ENCODE assay signal across 19 mouse cellular contexts in genomic region chr2:179605255-179605654, GRCm38 (mm10).
DNase-seq lines count a peak whose midpoint lies in the region; ATAC-seq lines count a peak whose summit lies in the region.
"Had no signal": no experiment of that assay in that cellular context is flagged by ENCODE, and none has a peak within 500 bp of the region (broad histone marks: within the 10 kb centered on the region; RNA-seq: fewer than 3 reads in every experiment).

No protein-coding gene starts in this region.

- peak; percentile 13 to 31 for DNase-seq in adrenal gland, adult (ENCODE audit: inconsistent age in 2 of 2, low spot score in 1 of 2)
- no peak for DNase-seq in adrenal gland, adult 18-20 months (ENCODE audit: low spot score in 2 of 2)
- DNase-seq in kidney, adult 18-20 months, result no peak
- DNase-seq: cerebellum, adult 9-11 months; gastrocnemius, adult 2 months; heart, adult 18-20 months; kidney, postnatal 14 days; layer of hippocampus, postnatal 36 days; retina, postnatal 1 day; thymus, adult 2 months had no signal

- no peaks in the 10 kb centered on the region for H3K9me3 ChIP-seq in kidney, embryonic 14.5 days (ENCODE audit: control insufficient read depth, low read length)
- H3K9me3 ChIP-seq in megakaryocyte, embryonic 14.5 days, result peaks cover 63% of the 10 kb centered on the region
- H3K9me3 ChIP-seq in neural tube, embryonic 13.5 days, result no peaks in the 10 kb centered on the region
- H3K9me3 ChIP-seq: embryonic facial prominence, embryonic 10.5 days; heart, embryonic 15.5 days; limb, embryonic 10.5 days; liver, embryonic 15.5 days had no signal

- 58% methylated on average over 10 of the region's 10 CpGs for WGBS in kidney, embryonic 14.5 days
- WGBS in neural tube, embryonic 13.5 days, result 83% methylated on average over 10 of the region's 10 CpGs

- H3K9ac ChIP-seq in kidney, embryonic 14.5 days (ENCODE audit: low read depth, low read length), result no peak overlapping the region
- H3K9ac ChIP-seq in neural tube, embryonic 13.5 days, result no peak overlapping the region
- H3K9ac ChIP-seq: heart, embryonic 15.5 days; liver, embryonic 15.5 days had no signal

- peak; percentile 48; the same call in 1 of the 2 replicates for ATAC-seq in kidney, embryonic 14.5 days (ENCODE audit: low FRiP score, low TSS enrichment)
- no peak for ATAC-seq in megakaryocyte, adult 5-6 weeks (ENCODE audit: poor library complexity, severe bottlenecking)
- peak; percentile 48; the same call in 1 of the 2 replicates for ATAC-seq in neural tube, embryonic 13.5 days (ENCODE audit: low read depth)
- no peak for ATAC-seq in erythroblast, adult 5-6 weeks (replicated peaks; ENCODE audit: low FRiP score, poor library complexity, severe bottlenecking)

- no peak overlapping the region for H3K27ac ChIP-seq in kidney, embryonic 14.5 days (ENCODE audit: low read depth, low read length)
- H3K27ac ChIP-seq in neural tube, embryonic 13.5 days (replicated peaks), result no peak overlapping the region
- H3K27ac ChIP-seq: embryonic facial prominence, embryonic 10.5 days; gastrocnemius, adult 2 months; heart, embryonic 15.5 days; limb, embryonic 10.5 days; liver, embryonic 15.5 days had no signal

- no peak overlapping the region for H3K4me2 ChIP-seq in kidney, embryonic 14.5 days (replicated peaks; ENCODE audit: low read depth, low read length)
- H3K4me2 ChIP-seq in neural tube, embryonic 13.5 days, result no peak overlapping the region
- H3K4me2 ChIP-seq: heart, embryonic 15.5 days; liver, embryonic 15.5 days had no signal

- peaks cover 5% of the 10 kb centered on the region; the same call in 1 of the 2 replicates for H3K4me1 ChIP-seq in kidney, embryonic 14.5 days (ENCODE audit: control insufficient read depth, insufficient read depth, low read length)
- peaks cover 2% of the 10 kb centered on the region; the same call in 1 of the 2 replicates for H3K4me1 ChIP-seq in megakaryocyte, embryonic 14.5 days
- H3K4me1 ChIP-seq in neural tube, embryonic 13.5 days (replicated peaks), result peaks cover 10% of the 10 kb centered on the region
- H3K4me1 ChIP-seq: heart, embryonic 15.5 days; liver, embryonic 15.5 days had no signal

- H3K36me3 ChIP-seq in kidney, embryonic 14.5 days (ENCODE audit: control insufficient read depth, insufficient read depth, low read length), result no peaks in the 10 kb centered on the region
- H3K36me3 ChIP-seq in megakaryocyte, embryonic 14.5 days (replicated peaks; ENCODE audit: low read length), result no peaks in the 10 kb centered on the region
- no peaks in the 10 kb centered on the region for H3K36me3 ChIP-seq in neural tube, embryonic 13.5 days
- H3K36me3 ChIP-seq: embryonic facial prominence, embryonic 10.5 days; heart, embryonic 15.5 days; limb, embryonic 10.5 days; liver, embryonic 15.5 days had no signal

- H3K4me3 ChIP-seq in kidney, embryonic 14.5 days (ENCODE audit: low read length), result no peak overlapping the region
- H3K4me3 ChIP-seq in megakaryocyte, embryonic 14.5 days (replicated peaks), result peak overlapping the region; percentile 70
- no peak overlapping the region for H3K4me3 ChIP-seq in neural tube, embryonic 13.5 days
- H3K4me3 ChIP-seq: embryonic facial prominence, embryonic 10.5 days; gastrocnemius, adult 2 months; heart, embryonic 15.5 days; limb, embryonic 10.5 days; liver, embryonic 15.5 days had no signal

- H3K27me3 ChIP-seq in kidney, embryonic 14.5 days (ENCODE audit: control insufficient read depth, insufficient read depth, low read length), result no peaks in the 10 kb centered on the region
- H3K27me3 ChIP-seq in megakaryocyte, embryonic 14.5 days (replicated peaks), result no peaks in the 10 kb centered on the region
- no peaks in the 10 kb centered on the region for H3K27me3 ChIP-seq in neural tube, embryonic 13.5 days
- H3K27me3 ChIP-seq: heart, embryonic 15.5 days; liver, embryonic 15.5 days had no signal

Comparison
In these comparisons a context has a peak if more than half of its experiments do, and no peak if none do; other contexts are left out.
1. DNase-seq: peak in adrenal gland, adult (2 of 2); none in adrenal gland, adult 18-20 months (0 of 2) and kidney, adult 18-20 months (single experiment).
2. ATAC-seq: peak in kidney, embryonic 14.5 days (single experiment) and neural tube, embryonic 13.5 days (single experiment); none in megakaryocyte, adult 5-6 weeks (single experiment) and erythroblast, adult 5-6 weeks (single experiment).